In genomic region chr1:86485346-86485745, GRCm38 (mm10) we compare ENCODE assay signal across 46 mouse cellular contexts. TPM values are rescaled to one million over a fixed set of nuclear protein-coding genes. Genes with fewer than 3 reads are reported as not detected.
"Had no signal": no experiment of that assay in that cellular context is flagged by ENCODE, and none has a peak within 500 bp of the region (broad histone marks: within the 10 kb centered on the region; RNA-seq: fewer than 3 reads in every experiment).

No protein-coding gene starts in this region.

- H3K27ac ChIP-seq: left cerebral cortex, adult 2 months; limb, embryonic 10.5 days; limb, embryonic 12.5 days; limb, embryonic 13.5 days; limb, embryonic 15.5 days; liver, embryonic 12.5 days; liver, embryonic 13.5 days; liver, embryonic 14.5 days; liver, embryonic 15.5 days; lung, embryonic 15.5 days; macrophage; midbrain, embryonic 10.5 days; midbrain, embryonic 12.5 days; midbrain, embryonic 13.5 days; midbrain, embryonic 15.5 days; neural tube, embryonic 12.5 days; neural tube, embryonic 13.5 days had no signal

- H3K4me3 ChIP-seq: left cerebral cortex, adult 2 months; limb, embryonic 10.5 days; limb, embryonic 12.5 days; limb, embryonic 13.5 days; limb, embryonic 15.5 days; liver, embryonic 12.5 days; liver, embryonic 13.5 days; liver, embryonic 15.5 days; lung, embryonic 15.5 days; megakaryocyte, embryonic 14.5 days; midbrain, embryonic 10.5 days; midbrain, embryonic 12.5 days; midbrain, embryonic 13.5 days; midbrain, embryonic 15.5 days; myocyte; neural tube, embryonic 12.5 days; neural tube, embryonic 13.5 days had no signal

- DNase-seq: left cerebral cortex, postnatal 4 days; liver; liver, embryonic 13.5 days; liver, postnatal 0 days; lung, adult 18-20 months; lung, adult 2 months; lung, embryonic 14.5 days; lung, postnatal 10 days; lung, postnatal 14 days; lung, postnatal 36 days; lung, postnatal 4 days had no signal

- H3K9me3 ChIP-seq: limb, embryonic 10.5 days; limb, embryonic 12.5 days; limb, embryonic 13.5 days; limb, embryonic 15.5 days; liver, embryonic 12.5 days; liver, embryonic 13.5 days; liver, embryonic 15.5 days; lung, embryonic 15.5 days; megakaryocyte, embryonic 14.5 days; midbrain, embryonic 10.5 days; midbrain, embryonic 12.5 days; midbrain, embryonic 13.5 days; midbrain, embryonic 15.5 days; neural tube, embryonic 12.5 days; neural tube, embryonic 13.5 days had no signal

- ATAC-seq: liver, embryonic 12.5 days; liver, postnatal 0 days; lung, postnatal 0 days; midbrain, embryonic 13.5 days; midbrain, embryonic 15.5 days; midbrain, embryonic 16.5 days had no signal

- H3K4me2 ChIP-seq: limb, embryonic 12.5 days; limb, embryonic 13.5 days; limb, embryonic 15.5 days; liver, embryonic 12.5 days; liver, embryonic 13.5 days; liver, embryonic 15.5 days; lung, embryonic 14.5 days; lung, embryonic 15.5 days; midbrain, embryonic 12.5 days; midbrain, embryonic 13.5 days; midbrain, embryonic 15.5 days; neural tube, embryonic 12.5 days; neural tube, embryonic 13.5 days had no signal

- H3K36me3 ChIP-seq: limb, embryonic 10.5 days; limb, embryonic 12.5 days; limb, embryonic 13.5 days; limb, embryonic 15.5 days; liver, embryonic 12.5 days; liver, embryonic 13.5 days; liver, embryonic 15.5 days; lung, embryonic 15.5 days; midbrain, embryonic 12.5 days; midbrain, embryonic 13.5 days; midbrain, embryonic 15.5 days; neural tube, embryonic 12.5 days; neural tube, embryonic 13.5 days had no signal

- H3K27me3 ChIP-seq: limb, embryonic 12.5 days; limb, embryonic 13.5 days; limb, embryonic 15.5 days; liver, embryonic 12.5 days; liver, embryonic 13.5 days; liver, embryonic 15.5 days; lung, embryonic 15.5 days; megakaryocyte, embryonic 14.5 days; midbrain, embryonic 12.5 days; midbrain, embryonic 13.5 days; midbrain, embryonic 15.5 days; neural tube, embryonic 12.5 days; neural tube, embryonic 13.5 days had no signal

- H3K9ac ChIP-seq: limb, embryonic 12.5 days; limb, embryonic 13.5 days; limb, embryonic 15.5 days; liver, embryonic 12.5 days; liver, embryonic 13.5 days; liver, embryonic 14.5 days; liver, embryonic 15.5 days; liver, postnatal 0 days; lung, embryonic 14.5 days; lung, embryonic 15.5 days; midbrain, embryonic 12.5 days; midbrain, embryonic 13.5 days; midbrain, embryonic 15.5 days; neural tube, embryonic 12.5 days; neural tube, embryonic 13.5 days had no signal

RNA-seq across cellular contexts. Expression of gene Tex44, which starts 59.2 kb away (rescaled TPM):
- total RNA-seq: left cerebral cortex, adult 2 months; left cerebral cortex, adult 8-10 months; left cerebral cortex, postnatal 10 days; left cerebral cortex, postnatal 14 days; left cerebral cortex, postnatal 25 days; left cerebral cortex, postnatal 36 days; left cerebral cortex, postnatal 4 days; megakaryocyte progenitor cell, adult 5-6 weeks; megakaryocyte, adult 5-6 weeks; megakaryocyte-erythroid progenitor cell, adult 5-6 weeks; midbrain, postnatal 0 days; monocyte, adult 5-6 weeks had no signal
- polyA plus RNA-seq: limb, embryonic 10.5 days; limb, embryonic 11.5 days; limb, embryonic 12.5 days; limb, embryonic 13.5 days; limb, embryonic 14.5 days; limb, embryonic 15.5 days; liver, embryonic 12.5 days; liver, embryonic 13.5 days; liver, embryonic 14.5 days; liver, embryonic 15.5 days; liver, embryonic 16.5 days; liver, postnatal 0 days; lung, embryonic 14.5 days; lung, embryonic 15.5 days; lung, embryonic 16.5 days; lung, postnatal 0 days; macrophage; midbrain, embryonic 12.5 days; midbrain, embryonic 13.5 days; midbrain, embryonic 15.5 days; midbrain, embryonic 16.5 days; midbrain, postnatal 0 days; myocyte; neural tube, embryonic 11.5 days; neural tube, embryonic 12.5 days; neural tube, embryonic 13.5 days had no signal

RNA-seq across cellular contexts. Expression of gene Nmur1, which starts 59.3 kb away (rescaled TPM):
- total RNA-seq: left cerebral cortex, adult 2 months; left cerebral cortex, postnatal 25 days; left cerebral cortex, postnatal 36 days; megakaryocyte, adult 5-6 weeks; megakaryocyte-erythroid progenitor cell, adult 5-6 weeks; midbrain, postnatal 0 days; monocyte, adult 5-6 weeks had no signal
- polyA plus RNA-seq: limb, embryonic 12.5 days; limb, embryonic 13.5 days; limb, embryonic 14.5 days; limb, embryonic 15.5 days; liver, embryonic 13.5 days; liver, embryonic 14.5 days; liver, embryonic 15.5 days; liver, embryonic 16.5 days; liver, postnatal 0 days; lung, embryonic 14.5 days; macrophage; midbrain, embryonic 10.5 days; midbrain, embryonic 12.5 days; midbrain, embryonic 13.5 days; myocyte; neural tube, embryonic 11.5 days had no signal
